33 mouse cellular contexts compared by ENCODE assay signal in the genomic region with DNA sequence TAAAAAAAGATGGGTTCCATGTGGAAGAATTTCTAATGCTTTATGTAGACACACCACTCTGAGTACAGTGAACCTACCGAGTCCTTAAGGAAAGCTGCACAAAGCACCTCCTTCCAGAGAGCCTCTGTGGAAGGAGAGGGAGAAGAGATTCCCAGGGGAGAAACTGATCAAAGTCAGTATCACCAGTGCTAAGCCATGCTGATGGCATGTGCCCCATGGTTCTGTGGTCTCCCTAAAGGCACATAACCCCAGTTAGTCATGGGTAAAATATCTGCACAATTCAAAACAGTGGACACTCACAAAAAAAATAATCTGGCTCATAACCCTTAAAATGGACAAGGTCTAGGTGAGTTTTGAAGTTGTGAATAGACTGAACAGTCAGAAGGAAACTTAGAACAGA. TPM values are rescaled to one million over a fixed set of nuclear protein-coding genes. Genes with fewer than 3 reads are reported as not detected.
"Had no signal": no experiment of that assay in that cellular context is flagged by ENCODE, and none has a peak within 500 bp of the region (broad histone marks: within the 10 kb centered on the region; RNA-seq: fewer than 3 reads in every experiment).

No protein-coding gene starts in this region.

- ATAC-seq: hindbrain, postnatal 0 days; intestine, embryonic 16.5 days; liver, embryonic 12.5 days had no signal

- DNase-seq: gastrocnemius, postnatal 14 days; gastrocnemius, postnatal 36 days; heart, adult 18-20 months; heart, postnatal 14 days; heart, postnatal 36 days; kidney, adult 11 months; kidney, adult 2 months; kidney, adult 9 months; kidney, postnatal 14 days; kidney, postnatal 36 days; layer of hippocampus, adult 9-11 months; layer of hippocampus, postnatal 36 days; left cerebral cortex, postnatal 4 days had no signal

- H3K27me3 ChIP-seq: heart, embryonic 13.5 days; heart, embryonic 15.5 days; hindbrain, embryonic 13.5 days; hindbrain, embryonic 15.5 days; kidney, embryonic 15.5 days; limb, embryonic 13.5 days; limb, embryonic 15.5 days; liver, embryonic 12.5 days had no signal

RNA-seq across cellular contexts. Expression of a gene that starts 13.7 kb away (rescaled TPM):
- polyA plus RNA-seq: gonadal fat pad, adult 2 months; heart, embryonic 10.5 days; heart, embryonic 13.5 days; heart, embryonic 15.5 days; heart, postnatal 0 days; hindbrain, embryonic 11.5 days; hindbrain, embryonic 13.5 days; hindbrain, embryonic 15.5 days; hindbrain, postnatal 0 days; intestine, embryonic 14.5 days; intestine, embryonic 16.5 days; kidney, adult 2 months; kidney, embryonic 15.5 days; kidney, postnatal 0 days; large intestine, adult 2 months; limb, embryonic 11.5 days; limb, embryonic 13.5 days; limb, embryonic 15.5 days; liver, adult 2 months; liver, embryonic 12.5 days; liver, embryonic 14.5 days had no signal
